Mouse (Mus musculus) forebrain, embryonic 12.5 days (tissue): Measurements from ENCODE around the gene Zfr. TPM values are rescaled to one million over a fixed set of nuclear protein-coding genes. Genes with fewer than 3 reads are reported as not detected.
"Not testable (repeated sequence)": the region's sequence is repeated elsewhere in the genome, so short reads cannot be mapped to it uniquely, and the experiment has no call there.

Source experiments
- ATAC-seq: fragments of 200-750 bp; cut with Nextera tagmentation; 2 replicates; pipeline ENCODE4 v1.8.0; 2017; ENCODE audit warnings: moderate TSS enrichment; ENCODE audit not compliant: low FRiP score
- H3K27ac ChIP-seq: fragments of 300-500 bp; sonication (generic); 2 replicates; pipeline ENCODE4 v1.5.1; 2016; ENCODE audit warnings: mild to moderate bottlenecking
- H3K27me3 ChIP-seq: fragments of 300-500 bp; sonication (generic); 2 replicates; pipeline ENCODE4 v1.6.1; 2016; ENCODE audit warnings: mild to moderate bottlenecking
- H3K36me3 ChIP-seq: fragments of 300-500 bp; sonication (generic); replicated peaks from 2 replicates; pipeline ENCODE4 v1.6.1; 2016; ENCODE audit warnings: mild to moderate bottlenecking
- H3K4me1 ChIP-seq: fragments of 300-500 bp; sonication (generic); 2 replicates; pipeline ENCODE4 v1.6.1; 2016
- H3K4me2 ChIP-seq: fragments of 300-500 bp; sonication (generic); 2 replicates; pipeline ENCODE4 v1.6.1; 2016; ENCODE audit warnings: mild to moderate bottlenecking, moderate library complexity
- H3K4me3 ChIP-seq: fragments of 300-500 bp; sonication (generic); replicated peaks from 2 replicates; pipeline ENCODE4 v1.5.1; 2016; ENCODE audit warnings: mild to moderate bottlenecking
- H3K9ac ChIP-seq: fragments of 300-500 bp; sonication (generic); 2 replicates; pipeline ENCODE4 v1.6.1; 2016; ENCODE audit warnings: mild to moderate bottlenecking
- H3K9me3 ChIP-seq: fragments of 300-500 bp; sonication (generic); 2 replicates; pipeline ENCODE4 v1.6.1; 2016
- WGBS: fragments of 180-500 bp; shearing (Covaris S2); methylation state at CpG from one replicate; pipeline ENCODE4 v1.1.7; 2016; 5-methylcytosine and 5-hydroxymethylcytosine counted together
- polyA plus RNA-seq: library from polyadenylated mRNA; unstranded; fragments of >200 nt; fragmentation: Nextera tagmentation; extraction: Ambion mirVana; gene quantifications from 2 replicates; pipeline ENCODE4 v1.2.1, GENCODE M21; 2016

Zfr gene
- polyA plus RNA-seq, 1 experiment from 2014 or later = 117 TPM

GRCm38 (mm10) chr15:12147423-12147822, 29.8 kb downstream of the Zfr start:
- Histone ChIP-seq H3K27ac (no peak overlapping the region), H3K27me3 (no peaks in the 10 kb centered on the region), H3K4me1 (no peaks in the 10 kb centered on the region), H3K4me2 (no peak overlapping the region), H3K36me3 (peaks cover 49% of the 10 kb centered on the region), H3K4me3 (no peak overlapping the region), H3K9ac (no peak overlapping the region), H3K9me3 (no peaks in the 10 kb centered on the region)
- no peak for ATAC-seq
- WGBS = 70% methylated on average over 2 of the region's 2 CpGs

GRCm38 (mm10) chr15:12149501-12149900, 31.9 kb downstream of the Zfr start:
- 96% methylated on average over 6 of the region's 6 CpGs for WGBS
- peaks cover 63% of the 10 kb centered on the region for H3K36me3 ChIP-seq
- no peak overlapping the region for H3K27ac ChIP-seq
- H3K9me3 ChIP-seq = no peaks in the 10 kb centered on the region
- H3K27me3 ChIP-seq = no peaks in the 10 kb centered on the region
- H3K4me3 ChIP-seq = no peak overlapping the region
- no peak overlapping the region for H3K9ac ChIP-seq
- ATAC-seq = no peak
- no peak overlapping the region for H3K4me2 ChIP-seq
- H3K4me1 ChIP-seq = no peaks in the 10 kb centered on the region

GRCm38 (mm10) chr15:12153747-12154146, 36.1 kb downstream of the Zfr start:
- no peak for ATAC-seq
- no peaks in the 10 kb centered on the region for H3K9me3 ChIP-seq
- WGBS = 93% methylated on average over 3 of the region's 3 CpGs
- peaks cover 75% of the 10 kb centered on the region for H3K36me3 ChIP-seq
- H3K9ac ChIP-seq = no peak overlapping the region
- no peak overlapping the region for H3K4me3 ChIP-seq
- no peak overlapping the region for H3K27ac ChIP-seq
- H3K4me2 ChIP-seq = no peak overlapping the region
- no peaks in the 10 kb centered on the region for H3K4me1 ChIP-seq
- no peaks in the 10 kb centered on the region for H3K27me3 ChIP-seq

- ATAC-seq = peak; percentile 30; the same call in 1 of the 2 replicates
- Histone ChIP-seq H3K4me3 (no peak overlapping the region), H3K9ac (no peak overlapping the region), H3K9me3 (no peaks in the 10 kb centered on the region), H3K27ac (no peak overlapping the region), H3K36me3 (peaks cover 72% of the 10 kb centered on the region), H3K4me1 (no peaks in the 10 kb centered on the region), H3K27me3 (no peaks in the 10 kb centered on the region), H3K4me2 (no peak overlapping the region)
- WGBS = 53% methylated on average over 5 of the region's 5 CpGs
Measured at GRCm38 (mm10) chr15:12178126-12178525, 60.5 kb downstream of the Zfr start.

- not testable (repeated sequence) for H3K4me1 ChIP-seq, H3K27ac ChIP-seq, H3K27me3 ChIP-seq, H3K4me3 ChIP-seq, H3K9me3 ChIP-seq, ATAC-seq, H3K9ac ChIP-seq, H3K4me2 ChIP-seq
- 96% methylated on average over 13 of the region's 13 CpGs for WGBS
- peaks cover 63% of the 10 kb centered on the region for H3K36me3 ChIP-seq
Measured at GRCm38 (mm10) chr15:12181181-12181805, 63.7 kb downstream of the Zfr start.

GRCm38 (mm10) chr15:12193880-12194816, 76.5 kb downstream of the Zfr start:
- no peak for ATAC-seq
- no peak overlapping the region for H3K4me2 ChIP-seq
- H3K27me3 ChIP-seq = no peaks in the 10 kb centered on the region
- H3K9me3 ChIP-seq = no peaks in the 10 kb centered on the region
- 0 out of 2 replicates have a peak, but pooled peaks cover 6% of the 10 kb centered on the region for H3K4me1 ChIP-seq
- peaks cover 11% of the 10 kb centered on the region for H3K36me3 ChIP-seq
- no peak overlapping the region for H3K27ac ChIP-seq
- no peak overlapping the region for H3K4me3 ChIP-seq
- no peak overlapping the region for H3K9ac ChIP-seq
- WGBS = 76% methylated on average over 25 of the region's 25 CpGs

- Histone ChIP-seq H3K4me3 (no peak overlapping the region), H3K4me1 (0 out of 2 replicates have a peak, but pooled peaks cover 6% of the 10 kb centered on the region), H3K27ac (no peak overlapping the region), H3K27me3 (no peaks in the 10 kb centered on the region), H3K9ac (no peak overlapping the region), H3K4me2 (no peak overlapping the region), H3K9me3 (no peaks in the 10 kb centered on the region), H3K36me3 (peaks cover 9% of the 10 kb centered on the region)
- no peak for ATAC-seq
- 78% methylated on average over 20 of the region's 20 CpGs for WGBS
Measured at GRCm38 (mm10) chr15:12194817-12195735, 77.4 kb downstream of the Zfr start.

GRCm38 (mm10) chr15:12195966-12196365, 78.3 kb downstream of the Zfr start:
- Histone ChIP-seq H3K9ac (no peak overlapping the region), H3K9me3 (no peaks in the 10 kb centered on the region), H3K4me1 (0 out of 2 replicates have a peak, but pooled peaks cover 6% of the 10 kb centered on the region), H3K4me3 (no peak overlapping the region), H3K36me3 (peaks cover under 1% of the 10 kb centered on the region), H3K27me3 (no peaks in the 10 kb centered on the region), H3K27ac (no peak overlapping the region), H3K4me2 (no peak overlapping the region)
- ATAC-seq = 0 out of 2 replicates have a peak, but pooled peaks have one; percentile 6
- WGBS = 73% methylated on average over 6 of the region's 6 CpGs

- no peaks in the 10 kb centered on the region for H3K9me3 ChIP-seq
- H3K4me2 ChIP-seq = peak overlapping the region; percentile 19
- no peak overlapping the region for H3K9ac ChIP-seq
- H3K4me1 ChIP-seq = 0 out of 2 replicates have a peak, but pooled peaks cover 6% of the 10 kb centered on the region
- ATAC-seq = peak; percentile 84
- no peaks in the 10 kb centered on the region for H3K36me3 ChIP-seq
- H3K27me3 ChIP-seq = no peaks in the 10 kb centered on the region
- no peak overlapping the region for H3K27ac ChIP-seq
- no peak overlapping the region for H3K4me3 ChIP-seq
- 37% methylated on average over 22 of the region's 22 CpGs for WGBS
Measured at GRCm38 (mm10) chr15:12196410-12197191, 79.0 kb downstream of the Zfr start.

GRCm38 (mm10) chr15:12197361-12197760, 79.7 kb downstream of the Zfr start:
- Histone ChIP-seq H3K4me1 (0 out of 2 replicates have a peak, but pooled peaks cover 6% of the 10 kb centered on the region), H3K9me3 (no peaks in the 10 kb centered on the region), H3K27ac (no peak overlapping the region), H3K9ac (no peak overlapping the region), H3K36me3 (no peaks in the 10 kb centered on the region), H3K4me3 (no peak overlapping the region), H3K4me2 (no peak overlapping the region), H3K27me3 (no peaks in the 10 kb centered on the region)
- ATAC-seq = no peak
- WGBS = 83% methylated on average over 6 of the region's 6 CpGs

GRCm38 (mm10) chr15:12200021-12200420, 82.4 kb downstream of the Zfr start:
- no peak overlapping the region for H3K9ac ChIP-seq
- no peak overlapping the region for H3K27ac ChIP-seq
- no peaks in the 10 kb centered on the region for H3K9me3 ChIP-seq
- 96% methylated on average over 7 of the region's 7 CpGs for WGBS
- H3K36me3 ChIP-seq = no peaks in the 10 kb centered on the region
- peaks cover 15% of the 10 kb centered on the region for H3K4me1 ChIP-seq
- H3K27me3 ChIP-seq = no peaks in the 10 kb centered on the region
- H3K4me3 ChIP-seq = no peak overlapping the region
- no peak overlapping the region for H3K4me2 ChIP-seq
- no peak for ATAC-seq
